Mouse (Mus musculus): ENCODE measurements at regions not wholly inside any gene's neighbourhood (a gene's known extent, or its start where the extent isn't known, plus 50 kb on each side); places are given as distances from the start of the nearest gene placed in this dataset.

DNA sequence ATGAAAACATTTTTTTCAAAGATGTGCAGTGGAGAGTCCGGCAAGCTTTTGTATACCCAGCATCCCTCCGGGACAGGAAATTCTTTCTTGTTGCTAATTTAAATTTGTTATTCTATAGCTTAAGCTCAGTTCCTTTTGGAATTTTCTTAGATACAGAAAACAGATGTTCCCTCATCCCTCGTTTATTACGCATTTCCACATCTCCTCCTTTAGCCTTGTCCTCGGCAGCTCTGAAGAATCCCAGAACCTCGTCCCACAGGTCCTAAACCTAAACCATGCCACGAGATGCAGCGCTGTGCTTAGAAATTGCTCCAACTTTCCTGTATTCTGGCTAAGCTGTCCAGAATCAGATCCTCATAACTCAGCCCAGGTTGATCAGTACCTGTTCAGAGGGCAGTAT lies 332.0 kb downstream of the Adgrl2 start:
- no peak for DNase-seq (ENCODE audit: low spot score in 2 of 2)

DNA sequence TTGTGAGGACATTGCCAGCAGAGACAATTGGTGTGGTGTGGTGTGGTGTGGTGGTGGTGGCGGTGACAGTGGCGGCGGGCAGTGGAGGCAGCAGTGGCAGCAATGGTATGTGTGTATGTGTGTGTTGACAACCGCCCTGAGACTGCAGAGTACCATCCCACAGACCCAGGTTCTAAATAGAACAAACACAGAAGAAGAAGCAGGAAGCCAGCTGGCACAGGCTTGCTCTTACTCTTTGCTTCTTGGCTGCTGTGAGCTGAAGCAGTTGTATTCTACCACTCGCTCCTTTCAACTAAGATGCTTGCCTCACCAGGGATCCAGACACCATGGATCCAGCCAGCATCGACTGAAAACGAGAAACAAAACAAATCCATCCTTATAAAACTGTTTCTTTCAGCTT lies 334.2 kb downstream of the Adgrl2 start:
- DNase-seq (ENCODE audit: low spot score in 2 of 2), result no peak

DNA sequence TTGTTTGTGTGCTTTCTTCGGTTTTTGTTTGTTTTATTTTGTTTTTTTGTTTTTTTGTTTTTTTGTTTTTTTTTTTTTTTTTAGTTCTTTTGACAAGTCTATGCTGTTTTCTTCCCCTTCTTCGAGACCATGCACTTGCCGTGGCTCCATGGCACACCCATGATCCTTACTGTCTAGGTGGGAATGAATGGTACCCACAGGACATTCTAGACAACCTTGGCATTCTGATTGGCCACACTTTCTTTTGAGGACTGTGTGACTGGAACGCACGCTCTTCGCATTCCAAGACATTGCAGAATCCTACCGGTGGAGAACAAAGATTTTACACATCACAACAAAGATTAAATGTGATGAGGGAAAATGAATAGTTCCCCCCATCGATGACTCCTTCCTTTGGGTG lies 340.1 kb downstream of the Adgrl2 start:
- DNase-seq (ENCODE audit: low spot score in 2 of 2), result no peak

DNA sequence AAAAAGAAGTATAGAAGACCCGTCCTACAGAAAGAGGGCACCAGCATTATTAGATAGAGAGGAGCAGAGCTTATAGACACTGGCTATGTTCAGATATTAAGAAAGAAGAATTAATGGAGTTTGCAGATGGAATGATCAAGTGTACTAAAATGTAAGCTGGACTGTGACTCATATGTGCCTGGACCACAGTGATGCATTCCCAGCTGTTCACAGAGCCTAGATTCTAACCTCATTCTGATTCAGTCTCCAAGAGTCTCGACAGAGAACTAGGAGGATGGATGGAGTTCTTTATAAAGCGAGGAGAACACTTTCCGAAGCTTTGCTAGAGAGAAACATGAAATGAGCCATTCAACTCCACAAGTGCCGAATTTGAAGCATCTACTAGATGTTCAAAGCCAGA lies 345.4 kb downstream of the Adgrl2 start:
- DNase-seq (ENCODE audit: low spot score in 2 of 2), result no peak

DNA sequence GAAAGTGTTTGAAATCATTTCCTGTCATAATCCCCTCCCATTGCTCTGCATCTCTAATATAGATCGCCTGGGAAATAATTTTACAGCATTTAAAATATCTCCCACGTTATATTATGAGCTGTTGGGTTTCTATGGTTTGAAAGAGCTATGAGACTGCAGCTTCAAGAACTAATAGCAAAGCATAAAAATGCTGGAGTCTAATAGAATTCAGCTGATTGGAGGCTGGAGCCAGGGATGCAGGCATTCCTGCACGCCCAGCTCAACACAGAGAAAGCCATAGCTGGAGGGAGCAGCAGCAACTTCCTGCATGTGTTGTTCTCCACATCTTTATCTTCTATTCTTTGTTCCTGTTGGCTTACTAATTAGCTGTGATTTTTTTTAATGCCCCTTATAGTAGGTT lies 348.8 kb downstream of the Adgrl2 start:
- no peak for DNase-seq (ENCODE audit: low spot score in 2 of 2)

DNA sequence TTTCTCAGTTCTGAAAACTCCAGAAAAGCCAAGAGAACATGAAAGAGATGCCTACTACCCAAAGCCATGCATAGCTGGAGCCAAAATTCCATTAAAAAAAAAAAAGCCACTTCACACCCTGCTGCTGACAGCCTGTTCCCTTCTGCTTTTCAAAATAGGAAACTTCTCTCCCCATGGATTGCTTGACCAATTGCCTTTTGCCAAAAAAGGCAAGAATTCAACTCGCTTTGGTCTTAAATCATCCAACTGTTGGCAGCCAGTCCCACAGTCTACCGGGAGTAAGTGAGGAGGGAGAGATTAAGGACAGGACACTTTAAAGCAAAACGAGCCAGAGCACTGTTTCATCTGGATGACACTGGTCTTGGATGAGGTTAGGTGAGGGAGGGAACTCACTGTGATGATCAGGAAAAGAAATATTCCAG lies 349.7 kb downstream of the Adgrl2 start:
- DNase-seq (ENCODE audit: low spot score in 2 of 2), result peak; percentile 11 to 57

DNA sequence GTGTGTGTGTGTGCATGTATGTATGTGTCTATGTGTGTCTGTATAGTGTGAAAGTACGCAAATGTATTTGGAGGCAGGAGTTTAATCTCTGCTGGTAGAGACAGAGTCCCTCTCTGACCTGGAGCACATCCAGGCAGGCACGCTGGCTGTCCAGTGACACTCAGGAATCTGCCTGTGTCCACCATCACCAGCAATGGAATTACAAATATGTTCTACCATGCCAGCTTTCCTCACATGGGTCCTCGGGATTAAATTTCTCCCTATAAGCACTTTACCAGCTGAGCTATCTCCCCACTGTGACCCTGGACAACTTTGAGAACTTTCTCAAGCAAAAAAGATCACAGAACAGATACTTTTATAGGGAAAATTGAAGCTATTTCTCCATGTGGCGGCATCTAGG lies 355.3 kb downstream of the Adgrl2 start:
- DNase-seq (ENCODE audit: low spot score in 2 of 2), result no peak

DNA sequence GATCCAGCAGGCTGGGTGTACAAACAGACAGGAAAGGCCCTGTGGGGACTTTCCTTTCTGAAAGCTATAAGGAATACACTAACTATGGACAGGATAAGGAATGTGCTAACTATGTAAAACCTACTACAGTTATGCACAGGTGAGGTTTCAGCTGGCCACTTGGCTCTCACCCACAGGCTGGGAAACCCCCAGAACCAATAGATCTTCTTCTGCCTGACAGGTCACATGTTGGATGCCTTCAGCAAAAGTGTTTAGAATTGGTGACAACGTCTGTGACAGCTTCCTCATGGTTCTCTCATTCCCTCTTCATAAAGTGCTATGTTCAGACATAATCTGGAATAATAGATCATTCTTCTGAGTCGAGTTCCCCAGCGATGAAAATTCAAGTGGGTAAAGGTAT lies 356.0 kb downstream of the Adgrl2 start:
- DNase-seq (ENCODE audit: low spot score in 2 of 2), result no peak

DNA sequence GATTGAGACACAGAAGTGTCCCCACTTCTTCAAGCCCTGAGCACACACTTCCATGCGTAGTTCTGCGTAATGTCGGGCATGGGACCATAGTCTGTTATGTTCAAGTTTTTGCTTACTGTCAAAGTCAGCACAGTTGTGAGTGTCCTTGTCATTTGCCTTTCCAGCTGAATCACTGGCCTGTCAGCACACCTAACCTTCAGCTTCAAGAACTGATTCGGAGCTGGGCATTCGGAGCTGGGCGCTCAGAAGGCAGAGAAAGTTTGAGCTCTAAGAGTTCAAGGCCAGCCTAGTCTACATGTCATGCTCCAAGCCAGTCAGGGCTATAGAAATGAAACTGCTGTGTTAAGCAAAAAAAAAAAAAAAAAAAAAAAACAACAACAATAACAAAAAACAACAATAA lies 357.1 kb downstream of the Adgrl2 start:
- DNase-seq (ENCODE audit: low spot score in 2 of 2), result no peak

DNA sequence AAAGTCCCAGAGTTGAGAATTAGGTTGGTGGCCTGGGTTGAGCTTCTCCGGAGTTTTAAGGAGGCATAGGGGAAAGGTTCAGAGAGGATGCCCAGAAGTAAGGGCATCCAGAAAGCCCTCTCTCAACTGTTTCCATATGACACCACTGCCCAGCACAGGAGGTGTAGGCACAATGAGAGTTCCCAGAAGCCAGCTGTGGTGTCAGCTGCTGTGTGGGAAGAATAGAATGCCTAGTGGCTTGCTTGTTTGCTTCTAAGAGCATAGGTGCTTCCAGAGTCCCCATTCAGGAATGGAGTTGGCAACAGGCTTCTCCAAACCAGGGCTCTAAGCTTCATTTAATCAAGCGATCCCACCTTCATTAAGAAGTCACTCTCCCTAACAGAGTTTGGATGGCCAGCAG lies 357.9 kb downstream of the Adgrl2 start:
- DNase-seq (ENCODE audit: low spot score in 2 of 2), result no peak

DNA sequence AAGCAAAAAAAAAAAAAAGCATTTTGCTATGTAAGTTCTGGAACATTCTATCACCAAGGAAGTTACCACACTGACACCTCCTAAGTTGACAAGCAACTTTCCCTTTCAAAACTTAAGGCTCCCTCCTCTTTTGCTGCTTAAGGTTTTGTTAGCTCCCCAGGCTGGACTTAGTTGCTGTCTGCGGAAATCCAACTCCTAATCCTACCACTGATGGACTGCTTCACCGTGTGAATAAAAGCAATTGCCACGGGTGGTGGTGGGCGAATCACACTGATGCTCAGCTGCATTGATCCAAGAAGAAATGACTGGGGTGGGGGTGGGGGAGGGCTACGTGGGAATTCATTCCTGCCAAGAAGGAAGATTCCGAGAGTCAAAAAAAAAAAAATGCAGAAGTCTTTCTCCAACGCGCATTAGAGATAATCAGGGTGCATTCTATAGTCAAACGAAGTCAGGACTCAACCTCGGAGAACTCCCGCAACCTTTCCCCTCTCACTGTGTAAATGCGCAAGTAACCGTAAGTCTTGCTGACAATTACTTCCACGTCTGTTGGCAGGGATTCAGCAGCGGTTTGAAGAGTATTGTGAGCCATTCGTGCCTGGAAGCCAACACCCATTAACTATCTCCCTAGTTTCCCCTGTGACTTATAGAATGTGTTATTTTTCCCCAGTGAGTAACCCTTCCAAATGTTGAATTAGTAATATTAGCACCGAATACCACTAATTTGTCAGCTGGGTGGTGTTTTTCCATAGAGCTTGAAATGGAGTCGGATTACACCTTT lies 358.8 kb downstream of the Adgrl2 start:
- DNase-seq (ENCODE audit: low spot score in 2 of 2), result no peak

DNA sequence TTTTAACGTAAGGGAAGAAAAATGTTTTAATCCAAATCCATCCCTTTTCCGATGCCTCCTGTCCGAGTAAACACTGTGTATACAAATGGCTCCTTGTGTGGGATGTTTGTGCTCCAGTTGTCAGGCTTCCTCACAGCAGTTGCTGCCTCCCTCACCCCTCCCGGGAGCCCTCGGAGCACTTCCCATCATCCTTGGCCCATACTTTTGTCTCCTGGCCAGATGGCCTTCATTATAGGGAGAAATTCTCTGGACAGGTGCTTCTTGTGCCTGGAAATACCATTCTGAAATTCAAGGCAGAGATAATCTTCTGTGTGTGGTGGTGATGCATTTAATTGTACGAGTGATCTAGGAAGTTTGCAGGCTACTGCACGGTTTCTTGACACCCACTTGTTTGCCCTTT lies 359.5 kb downstream of the Adgrl2 start:
- no peak for DNase-seq (ENCODE audit: low spot score in 2 of 2)

DNA sequence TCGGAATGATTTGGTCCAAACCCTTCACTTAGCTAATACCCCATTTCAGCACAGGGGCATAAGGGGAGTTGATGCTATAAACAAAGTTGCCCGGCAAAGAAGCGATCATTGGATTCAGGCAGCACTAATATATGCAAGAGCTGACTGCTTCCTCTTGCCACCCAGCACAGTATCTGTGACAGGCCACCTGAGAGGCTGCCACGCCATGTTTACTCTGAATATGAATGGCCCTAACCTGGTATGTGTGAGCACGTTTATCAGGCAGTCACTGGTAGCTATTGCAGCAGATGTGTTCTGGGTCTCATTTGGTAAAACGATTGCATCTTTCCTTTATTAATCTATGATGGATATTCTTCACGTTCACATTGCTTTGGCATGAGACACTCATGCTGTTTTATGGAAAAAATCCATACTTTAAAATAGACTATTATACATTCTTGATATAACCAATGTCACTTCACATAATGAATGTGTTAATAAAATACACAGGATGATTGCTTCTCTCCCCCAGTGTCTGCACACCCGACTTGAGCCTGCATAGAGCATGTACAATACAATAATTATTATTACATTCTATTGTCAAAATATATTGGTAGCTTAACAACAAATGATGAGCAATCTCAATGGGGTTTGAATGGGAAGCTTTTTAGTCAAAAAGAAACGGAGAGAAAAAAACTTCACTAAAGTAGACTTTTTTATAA lies 375.2 kb downstream of the Adgrl2 start:
- DNase-seq (ENCODE audit: low spot score in 2 of 2), result no peak

DNA sequence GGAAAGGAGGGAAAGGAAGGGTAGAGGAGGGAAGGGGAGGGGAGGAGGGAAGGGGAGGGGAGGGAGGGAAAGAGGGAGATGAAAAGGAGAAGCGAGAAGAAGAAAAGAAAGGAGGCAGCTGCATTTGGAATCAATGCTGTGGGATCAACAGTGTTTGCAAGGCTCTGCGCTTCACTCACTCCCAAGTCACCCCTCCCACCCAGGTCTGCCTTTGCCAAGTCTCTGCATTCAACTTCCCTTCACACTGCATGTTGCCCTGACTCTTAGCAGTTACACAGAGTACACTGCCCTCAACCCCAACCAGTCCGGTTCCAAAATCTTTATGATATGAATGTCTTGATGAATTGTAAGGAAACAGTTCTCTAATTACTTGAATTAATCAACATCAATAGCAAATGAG lies 376.9 kb downstream of the Adgrl2 start:
- DNase-seq (ENCODE audit: low spot score in 2 of 2), result no peak

DNA sequence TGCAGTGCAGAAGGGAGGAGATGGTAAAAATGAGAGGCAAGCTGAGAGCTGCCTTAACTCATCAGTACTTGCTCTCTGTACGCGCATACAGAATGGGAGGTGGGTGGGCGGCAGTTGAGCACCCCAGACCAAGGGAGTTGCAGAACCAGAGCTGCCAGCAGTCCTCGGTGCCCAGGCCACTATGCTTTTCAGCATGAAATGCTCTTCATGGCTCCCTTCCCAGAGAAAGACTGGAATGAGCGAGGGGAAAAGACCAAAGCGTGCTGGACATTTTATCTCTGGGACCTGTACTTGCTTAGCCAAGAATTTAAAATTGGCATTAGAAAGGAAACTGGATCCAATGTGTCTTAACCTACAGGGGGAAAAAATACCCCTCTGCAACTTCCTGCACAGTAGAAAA lies 387.1 kb downstream of the Adgrl2 start:
- DNase-seq (ENCODE audit: low spot score in 2 of 2), result no peak

DNA sequence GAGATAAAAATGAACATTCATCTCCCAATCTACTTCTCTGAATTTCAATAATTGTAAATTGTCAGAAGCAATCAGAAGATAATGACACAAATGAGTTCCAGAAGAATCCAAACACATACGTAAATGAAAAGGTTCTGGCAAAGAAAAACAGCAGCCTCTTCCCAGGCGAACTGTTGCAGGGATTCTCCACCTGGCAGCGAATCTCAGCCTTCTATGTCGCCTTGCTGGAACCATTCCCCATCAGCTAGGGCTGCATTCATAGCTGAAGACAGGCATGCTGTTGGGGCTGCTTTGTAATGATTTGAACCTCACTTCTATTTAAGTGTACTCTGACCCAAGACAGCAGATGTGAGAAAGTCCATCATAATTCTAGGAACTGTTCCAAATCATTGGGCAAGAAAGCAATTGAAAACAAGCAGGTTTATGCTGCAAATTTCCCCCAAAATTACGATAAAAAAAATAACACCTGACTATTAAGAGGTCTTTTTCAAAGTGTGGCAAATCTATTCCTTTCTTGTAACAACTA lies 387.6 kb downstream of the Adgrl2 start:
- no peak for DNase-seq (ENCODE audit: low spot score in 2 of 2)

DNA sequence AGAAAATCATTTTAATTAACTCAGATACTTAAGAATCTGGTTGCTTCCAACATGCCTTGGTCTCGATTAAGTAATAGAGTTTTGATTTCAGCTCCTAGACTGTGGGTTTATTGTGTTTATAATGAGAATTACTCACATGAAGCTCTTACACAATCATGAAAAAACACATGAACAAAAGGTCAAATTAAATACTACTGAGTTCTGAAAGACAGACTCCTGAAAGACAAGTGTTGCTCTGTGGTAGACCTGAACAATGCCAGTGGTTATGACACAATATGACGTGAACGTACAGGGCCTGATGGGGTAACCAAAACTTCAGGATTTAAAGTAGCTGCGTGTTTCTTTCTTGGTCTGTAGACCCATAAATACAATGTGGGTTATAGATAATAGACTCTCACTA lies 394.8 kb downstream of the Adgrl2 start:
- DNase-seq (ENCODE audit: low spot score in 2 of 2), result no peak

DNA sequence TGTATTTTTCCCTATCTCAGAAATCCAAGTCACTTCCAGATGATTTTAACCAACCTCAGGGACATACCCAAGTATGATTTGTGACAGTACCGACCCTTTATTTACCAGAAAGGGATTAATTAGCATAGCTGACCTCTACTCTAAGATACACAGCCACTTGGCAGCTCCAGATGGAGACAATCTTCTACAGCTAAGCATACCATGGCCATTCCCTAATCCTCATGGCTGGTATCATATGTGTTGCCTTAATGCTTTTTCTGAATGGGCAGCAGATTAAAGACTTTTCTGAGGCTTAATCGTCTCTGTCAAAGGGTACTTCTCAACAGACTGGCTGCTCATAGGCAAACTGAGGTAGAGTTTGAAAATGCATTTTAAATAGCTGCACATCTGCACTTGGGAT lies 400.8 kb downstream of the Adgrl2 start:
- DNase-seq (ENCODE audit: low spot score in 2 of 2), result no peak

DNA sequence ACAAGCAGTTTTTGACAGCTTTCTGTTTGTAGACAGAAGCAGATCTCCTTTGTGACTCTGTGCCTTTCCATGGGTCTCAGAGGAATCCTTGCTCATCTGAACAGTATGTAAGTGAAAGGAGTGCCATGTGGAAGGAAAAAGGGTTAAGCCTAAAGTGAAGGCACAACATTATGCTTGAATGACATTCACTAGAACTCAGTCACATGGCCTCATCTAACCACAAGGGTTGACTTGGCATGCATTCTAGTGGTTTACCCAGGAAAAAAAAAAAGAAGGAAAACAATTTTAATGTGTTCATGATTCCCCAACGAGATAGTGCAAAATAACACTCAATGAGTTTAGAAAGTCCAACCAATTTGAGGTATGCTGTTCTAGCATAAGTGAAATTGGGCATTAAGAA lies 414.6 kb downstream of the Adgrl2 start:
- no peak for DNase-seq (ENCODE audit: low spot score in 2 of 2)

DNA sequence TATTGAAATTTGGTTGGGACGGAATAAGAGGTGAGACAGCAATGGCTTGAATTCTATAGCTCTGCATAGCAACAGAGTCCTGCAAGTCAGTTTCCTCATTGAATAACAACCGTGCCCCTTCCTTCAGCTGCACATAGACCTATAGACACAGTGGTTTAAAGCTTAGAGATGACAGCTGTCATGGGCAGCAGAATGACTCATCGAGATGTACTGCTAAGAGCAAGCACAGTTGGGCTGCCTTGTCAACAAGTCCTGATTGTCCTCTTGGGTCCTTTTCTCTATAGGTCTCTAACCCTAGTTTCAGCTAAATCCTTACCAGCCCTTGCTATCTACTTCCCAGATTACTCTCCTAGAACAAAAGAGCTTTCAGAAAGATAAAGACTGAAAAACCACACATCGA lies 417.9 kb downstream of the Adgrl2 start:
- DNase-seq (ENCODE audit: low spot score in 2 of 2), result no peak

DNA sequence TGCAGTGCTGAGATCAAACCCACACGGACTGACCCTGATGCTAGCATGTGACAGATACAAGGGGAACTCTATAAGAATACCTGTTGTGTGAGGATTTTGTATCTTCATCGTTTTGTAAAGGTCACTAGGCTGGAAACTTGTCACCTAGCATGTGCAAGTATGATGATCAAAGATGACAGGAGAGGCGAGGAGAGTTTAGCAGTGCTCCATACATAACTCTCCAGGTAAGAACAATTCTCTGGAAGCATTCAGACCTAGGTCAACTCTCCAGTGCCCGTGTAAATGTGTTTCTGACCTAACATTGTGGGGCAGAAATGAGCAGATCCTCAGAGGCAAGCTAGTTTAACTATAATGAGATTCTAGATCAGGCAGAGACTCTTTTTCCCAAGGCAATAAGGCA lies 425.6 kb downstream of the Adgrl2 start:
- DNase-seq (ENCODE audit: low spot score in 2 of 2), result no peak

DNA sequence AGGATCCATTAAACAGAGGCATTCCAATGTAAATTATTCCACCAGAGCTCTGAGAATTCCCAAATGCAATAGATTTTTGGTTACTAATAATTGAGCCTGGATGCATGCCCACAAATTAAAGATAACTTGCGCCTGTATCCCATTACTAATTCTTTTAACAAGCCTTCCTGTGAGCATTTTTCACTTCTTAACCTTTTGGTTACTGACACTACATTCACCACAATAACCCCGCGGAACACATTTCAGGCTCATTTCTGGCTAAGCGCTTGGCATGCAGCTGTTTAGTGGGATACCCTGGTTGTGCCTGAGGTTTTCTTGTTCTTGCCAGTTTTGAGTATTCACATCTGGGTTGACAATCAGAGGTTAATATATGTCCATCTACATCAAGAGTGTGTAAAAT lies 429.1 kb downstream of the Adgrl2 start:
- no peak for DNase-seq (ENCODE audit: low spot score in 2 of 2)

DNA sequence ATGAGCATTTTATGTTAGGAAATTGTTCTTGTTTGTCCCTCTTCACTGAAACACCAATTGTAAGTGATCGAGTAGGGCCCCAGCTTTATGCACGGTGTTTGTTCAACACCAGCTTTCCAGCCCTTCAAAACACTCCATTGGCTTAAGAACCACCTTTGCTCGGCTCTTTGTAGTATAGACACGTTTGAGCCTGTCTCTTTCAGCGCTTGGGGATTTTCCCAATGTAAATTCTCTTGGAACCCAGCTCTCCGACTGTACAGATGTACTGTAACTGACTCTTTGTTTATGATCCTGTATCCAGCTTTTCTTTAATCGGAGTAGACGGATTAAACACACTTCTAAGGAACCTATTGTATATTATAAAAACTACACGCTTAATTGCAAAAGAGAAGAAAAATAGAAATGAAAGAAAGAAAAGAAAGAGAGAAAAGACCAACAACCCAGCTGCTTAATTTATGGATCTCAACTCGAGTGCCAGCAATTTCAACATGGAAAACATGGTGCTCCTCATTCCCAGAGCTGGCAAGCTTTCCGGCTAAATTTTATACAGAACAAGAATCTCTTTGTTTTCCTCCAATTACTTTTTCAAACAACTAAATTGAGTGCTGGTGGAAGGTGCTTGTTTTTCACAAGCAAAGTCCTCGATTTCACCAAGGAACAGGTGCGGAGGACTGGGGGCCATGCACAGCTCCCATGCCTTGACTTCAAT lies 430.4 kb downstream of the Adgrl2 start:
- DNase-seq (ENCODE audit: low spot score in 2 of 2), result no peak

Measured in urinary bladder, postnatal 36 days (tissue).